Mouse (Mus musculus): ENCODE results near the gene Fbxl18. TPM values are rescaled to one million over a fixed set of nuclear protein-coding genes. Genes with fewer than 3 reads are reported as not detected.

The Fbxl18 gene
- polyA plus RNA-seq, 1 experiment from 2014 or later, result 10.3 TPM

- Histone ChIP-seq H3K27ac (ENCODE audit: low read depth) (peak overlapping the region; percentile 100), H3K36me3 (ENCODE audit: control insufficient read depth, insufficient read depth, low read length) (peaks cover 60% of the 10 kb centered on the region), H3K4me2 (ENCODE audit: low read length) (peak overlapping the region; percentile 77), H3K4me3 (ENCODE audit: low read depth, low read length) (peak overlapping the region; percentile 87), H3K9ac (ENCODE audit: low read length) (peak overlapping the region; percentile 100), H3K4me1 (replicated peaks; ENCODE audit: control insufficient read depth, insufficient read depth, low read length) (peaks cover 32% of the 10 kb centered on the region), H3K9me3 (ENCODE audit: control insufficient read depth, low read length) (no peaks in the 10 kb centered on the region), H3K27me3 (replicated peaks; ENCODE audit: control insufficient read depth, insufficient read depth, low read length) (no peaks in the 10 kb centered on the region)
- WGBS, result 66% methylated on average over 19 of the region's 19 CpGs
- ATAC-seq (replicated peaks; ENCODE audit: low FRiP score, low TSS enrichment, low read depth) (no peak), DNase-seq (ENCODE audit: low spot score) (no peak)
Observed at GRCm38 (mm10) chr5:142904208-142905037, 9.2 kb upstream of the Fbxl18 start.

- Histone ChIP-seq H3K36me3 (ENCODE audit: control insufficient read depth, insufficient read depth, low read length) (peaks cover 67% of the 10 kb centered on the region), H3K4me3 (ENCODE audit: low read depth, low read length) (peak overlapping the region; percentile 87), H3K27ac (ENCODE audit: low read depth) (peak overlapping the region; percentile 100), H3K4me2 (ENCODE audit: low read length) (peak overlapping the region; percentile 77), H3K4me1 (replicated peaks; ENCODE audit: control insufficient read depth, insufficient read depth, low read length) (peaks cover 29% of the 10 kb centered on the region), H3K27me3 (replicated peaks; ENCODE audit: control insufficient read depth, insufficient read depth, low read length) (no peaks in the 10 kb centered on the region), H3K9me3 (ENCODE audit: control insufficient read depth, low read length) (no peaks in the 10 kb centered on the region), H3K9ac (ENCODE audit: low read length) (peak overlapping the region; percentile 100)
- ATAC-seq (replicated peaks; ENCODE audit: low FRiP score, low TSS enrichment, low read depth) (no peak), DNase-seq (ENCODE audit: low spot score) (peak; percentile 55)
- 77% methylated on average over 14 of the region's 14 CpGs for WGBS
Observed at GRCm38 (mm10) chr5:142903470-142904207, 8.4 kb upstream of the Fbxl18 start.

- peak overlapping the region; percentile 100 for H3K9ac ChIP-seq (ENCODE audit: low read length)
- peak overlapping the region; percentile 100 for H3K27ac ChIP-seq (ENCODE audit: low read depth)
- H3K9me3 ChIP-seq (ENCODE audit: control insufficient read depth, low read length), result no peaks in the 10 kb centered on the region
- peaks cover 71% of the 10 kb centered on the region for H3K36me3 ChIP-seq (ENCODE audit: control insufficient read depth, insufficient read depth, low read length)
- 0 out of 2 replicates have a peak overlapping the region, but pooled peaks have one; percentile 87 for H3K4me3 ChIP-seq (ENCODE audit: low read depth, low read length)
- ATAC-seq (replicated peaks; ENCODE audit: low FRiP score, low TSS enrichment, low read depth) (no peak), DNase-seq (ENCODE audit: low spot score) (peak; percentile 61)
- no peaks in the 10 kb centered on the region for H3K27me3 ChIP-seq (replicated peaks; ENCODE audit: control insufficient read depth, insufficient read depth, low read length)
- peaks cover 20% of the 10 kb centered on the region for H3K4me1 ChIP-seq (replicated peaks; ENCODE audit: control insufficient read depth, insufficient read depth, low read length)
- H3K4me2 ChIP-seq (ENCODE audit: low read length), result peak overlapping the region; percentile 77
- 49% methylated on average over 5 of the region's 5 CpGs for WGBS
Observed at GRCm38 (mm10) chr5:142902506-142903314, 7.5 kb upstream of the Fbxl18 start.

- H3K9me3 ChIP-seq (ENCODE audit: control insufficient read depth, low read length), result no peaks in the 10 kb centered on the region
- 37% methylated on average over 4 of the region's 4 CpGs for WGBS
- DNase-seq (ENCODE audit: low spot score) (peak; percentile 54), ATAC-seq (replicated peaks; ENCODE audit: low FRiP score, low TSS enrichment, low read depth) (0 out of 2 replicates have a peak, but pooled peaks have one; percentile 0)
- H3K9ac ChIP-seq (ENCODE audit: low read length), result no peak overlapping the region
- H3K4me2 ChIP-seq (ENCODE audit: low read length), result no peak overlapping the region
- H3K4me3 ChIP-seq (ENCODE audit: low read depth, low read length), result no peak overlapping the region
- no peaks in the 10 kb centered on the region for H3K27me3 ChIP-seq (replicated peaks; ENCODE audit: control insufficient read depth, insufficient read depth, low read length)
- H3K27ac ChIP-seq (ENCODE audit: low read depth), result peak overlapping the region; percentile 100
- H3K4me1 ChIP-seq (replicated peaks; ENCODE audit: control insufficient read depth, insufficient read depth, low read length), result peaks cover 13% of the 10 kb centered on the region
- H3K36me3 ChIP-seq (ENCODE audit: control insufficient read depth, insufficient read depth, low read length), result peaks cover 71% of the 10 kb centered on the region
Observed at GRCm38 (mm10) chr5:142901846-142902505, 6.8 kb upstream of the Fbxl18 start.

- H3K4me3 ChIP-seq (ENCODE audit: low read depth, low read length), result no peak overlapping the region
- WGBS, result 66% methylated on average over 7 of the region's 7 CpGs
- ATAC-seq (replicated peaks; ENCODE audit: low FRiP score, low TSS enrichment, low read depth) (0 out of 2 replicates have a peak, but pooled peaks have one; percentile 3), DNase-seq (ENCODE audit: low spot score) (peak; percentile 74)
- no peaks in the 10 kb centered on the region for H3K9me3 ChIP-seq (ENCODE audit: control insufficient read depth, low read length)
- no peak overlapping the region for H3K4me2 ChIP-seq (ENCODE audit: low read length)
- peaks cover 11% of the 10 kb centered on the region; the same call in 1 of the 2 replicates for H3K4me1 ChIP-seq (replicated peaks; ENCODE audit: control insufficient read depth, insufficient read depth, low read length)
- no peaks in the 10 kb centered on the region for H3K27me3 ChIP-seq (replicated peaks; ENCODE audit: control insufficient read depth, insufficient read depth, low read length)
- H3K27ac ChIP-seq (ENCODE audit: low read depth), result peak overlapping the region; percentile 100
- peaks cover 71% of the 10 kb centered on the region for H3K36me3 ChIP-seq (ENCODE audit: control insufficient read depth, insufficient read depth, low read length)
- H3K9ac ChIP-seq (ENCODE audit: low read length), result no peak overlapping the region
Observed at GRCm38 (mm10) chr5:142901355-142901802, 6.2 kb upstream of the Fbxl18 start.

GRCm38 (mm10) chr5:142900651-142901050 lies 5.4 kb upstream of the Fbxl18 start:
- H3K36me3 ChIP-seq (ENCODE audit: control insufficient read depth, insufficient read depth, low read length), result peaks cover 71% of the 10 kb centered on the region
- ATAC-seq (replicated peaks; ENCODE audit: low FRiP score, low TSS enrichment, low read depth), result no peak
- 67% methylated on average over 7 of the region's 7 CpGs for WGBS

GRCm38 (mm10) chr5:142899932-142900533 lies 4.8 kb upstream of the Fbxl18 start:
- no peak overlapping the region for H3K4me2 ChIP-seq (ENCODE audit: low read length)
- no peaks in the 10 kb centered on the region for H3K27me3 ChIP-seq (replicated peaks; ENCODE audit: control insufficient read depth, insufficient read depth, low read length)
- H3K4me3 ChIP-seq (ENCODE audit: low read depth, low read length), result no peak overlapping the region
- DNase-seq (ENCODE audit: low spot score), result no peak
- H3K9ac ChIP-seq (ENCODE audit: low read length), result no peak overlapping the region
- no peak overlapping the region for H3K27ac ChIP-seq (ENCODE audit: low read depth)
- H3K36me3 ChIP-seq (ENCODE audit: control insufficient read depth, insufficient read depth, low read length), result peaks cover 66% of the 10 kb centered on the region
- WGBS, result 66% methylated on average over 5 of the region's 5 CpGs
- no peak for ATAC-seq (replicated peaks; ENCODE audit: low FRiP score, low TSS enrichment, low read depth)
- H3K4me1 ChIP-seq (replicated peaks; ENCODE audit: control insufficient read depth, insufficient read depth, low read length), result peaks cover 17% of the 10 kb centered on the region; the same call in 1 of the 2 replicates
- H3K9me3 ChIP-seq (ENCODE audit: control insufficient read depth, low read length), result no peaks in the 10 kb centered on the region

More at GRCm38 (mm10) chr5:142900651-142901050, 5.4 kb upstream of the Fbxl18 start:
- Histone ChIP-seq H3K4me2 (ENCODE audit: low read length) (no peak overlapping the region), H3K4me1 (replicated peaks; ENCODE audit: control insufficient read depth, insufficient read depth, low read length) (peaks cover 15% of the 10 kb centered on the region; the same call in 1 of the 2 replicates), H3K27me3 (replicated peaks; ENCODE audit: control insufficient read depth, insufficient read depth, low read length) (no peaks in the 10 kb centered on the region), H3K4me3 (ENCODE audit: low read depth, low read length) (no peak overlapping the region), H3K9me3 (ENCODE audit: control insufficient read depth, low read length) (no peaks in the 10 kb centered on the region), H3K9ac (ENCODE audit: low read length) (no peak overlapping the region), H3K27ac (ENCODE audit: low read depth) (no peak overlapping the region)
- DNase-seq (ENCODE audit: low spot score), result peak; percentile 55

Measured in intestine, embryonic 14.5 days (tissue).